Mouse (Mus musculus): Measurements from ENCODE around the gene Tor1aip2. TPM values are rescaled to one million over a fixed set of nuclear protein-coding genes. Genes with fewer than 3 reads are reported as not detected.

Gene Tor1aip2
- total RNA-seq, 2 experiments from 2014 or later: 50.8 to 51.8 TPM

- peak; percentile 60 for ATAC-seq (replicated peaks; ENCODE audit: poor library complexity, severe bottlenecking)
These were observed 5.7 kb downstream of the Tor1aip2 start for GRCm38 (mm10) chr1:156040731-156041401.

- no peak for ATAC-seq (replicated peaks; ENCODE audit: poor library complexity, severe bottlenecking)
These were observed 6.4 kb downstream of the Tor1aip2 start for GRCm38 (mm10) chr1:156041451-156042241.

- no peak for ATAC-seq (replicated peaks; ENCODE audit: poor library complexity, severe bottlenecking)
These were observed 7.3 kb downstream of the Tor1aip2 start for GRCm38 (mm10) chr1:156042481-156042880.

GRCm38 (mm10) chr1:156043027-156043426 is 7.8 kb downstream of the Tor1aip2 start:
- ATAC-seq (replicated peaks; ENCODE audit: poor library complexity, severe bottlenecking): peak; percentile 57

- ATAC-seq (replicated peaks; ENCODE audit: poor library complexity, severe bottlenecking): 0 out of 2 replicates have a peak, but pooled peaks have one; percentile 10
These were observed 9.0 kb downstream of the Tor1aip2 start for GRCm38 (mm10) chr1:156044211-156044611.

GRCm38 (mm10) chr1:156046688-156047087 is 11.5 kb downstream of the Tor1aip2 start:
- no peak for ATAC-seq (replicated peaks; ENCODE audit: poor library complexity, severe bottlenecking)

- peak; percentile 94 for ATAC-seq (replicated peaks; ENCODE audit: poor library complexity, severe bottlenecking)
These were observed 23.0 kb downstream of the Tor1aip2 start for GRCm38 (mm10) chr1:156058207-156058606.

- ATAC-seq (replicated peaks; ENCODE audit: poor library complexity, severe bottlenecking): no peak
These were observed 27.0 kb downstream of the Tor1aip2 start for GRCm38 (mm10) chr1:156062193-156062592.

GRCm38 (mm10) chr1:156066133-156066532 is 30.9 kb downstream of the Tor1aip2 start:
- peak; percentile 91 for ATAC-seq (replicated peaks; ENCODE audit: poor library complexity, severe bottlenecking)

GRCm38 (mm10) chr1:156070106-156070505 is 34.9 kb downstream of the Tor1aip2 start:
- no peak for ATAC-seq (replicated peaks; ENCODE audit: poor library complexity, severe bottlenecking)

- peak; percentile 55 for ATAC-seq (replicated peaks; ENCODE audit: poor library complexity, severe bottlenecking)
These were observed 38.1 kb downstream of the Tor1aip2 start for GRCm38 (mm10) chr1:156073169-156073821.

- no peak for ATAC-seq (replicated peaks; ENCODE audit: poor library complexity, severe bottlenecking)
These were observed 39.4 kb downstream of the Tor1aip2 start for GRCm38 (mm10) chr1:156074575-156074974.

GRCm38 (mm10) chr1:156076474-156076873 is 41.3 kb downstream of the Tor1aip2 start:
- ATAC-seq (replicated peaks; ENCODE audit: poor library complexity, severe bottlenecking): peak; percentile 72

GRCm38 (mm10) chr1:156077655-156078054 is 42.5 kb downstream of the Tor1aip2 start:
- ATAC-seq (replicated peaks; ENCODE audit: poor library complexity, severe bottlenecking): no peak

- ATAC-seq (replicated peaks; ENCODE audit: poor library complexity, severe bottlenecking): no peak
These were observed 49.4 kb downstream of the Tor1aip2 start for GRCm38 (mm10) chr1:156084603-156085002.

GRCm38 (mm10) chr1:156085770-156086169 is 50.6 kb downstream of the Tor1aip2 start:
- peak; percentile 69 for ATAC-seq (replicated peaks; ENCODE audit: poor library complexity, severe bottlenecking)

- no peak for ATAC-seq (replicated peaks; ENCODE audit: poor library complexity, severe bottlenecking)
These were observed 52.4 kb downstream of the Tor1aip2 start for GRCm38 (mm10) chr1:156087586-156087985.

- ATAC-seq (replicated peaks; ENCODE audit: poor library complexity, severe bottlenecking): peak; percentile 89
These were observed 54.4 kb downstream of the Tor1aip2 start for GRCm38 (mm10) chr1:156089561-156089960.

- ATAC-seq (replicated peaks; ENCODE audit: poor library complexity, severe bottlenecking): no peak
These were observed 54.8 kb downstream of the Tor1aip2 start for GRCm38 (mm10) chr1:156090042-156090441.

GRCm38 (mm10) chr1:156091811-156092210 is 56.6 kb downstream of the Tor1aip2 start:
- ATAC-seq (replicated peaks; ENCODE audit: poor library complexity, severe bottlenecking): no peak

GRCm38 (mm10) chr1:156103763-156104162 is 68.6 kb downstream of the Tor1aip2 start:
- ATAC-seq (replicated peaks; ENCODE audit: poor library complexity, severe bottlenecking): no peak
